Mouse (Mus musculus): Measurements from ENCODE around the gene Scd1. TPM values are rescaled to one million over a fixed set of nuclear protein-coding genes. Genes with fewer than 3 reads are reported as not detected.

Gene Scd1
- polyA plus RNA-seq, 1 experiment from 2014 or later = 3.1 TPM

DNA sequence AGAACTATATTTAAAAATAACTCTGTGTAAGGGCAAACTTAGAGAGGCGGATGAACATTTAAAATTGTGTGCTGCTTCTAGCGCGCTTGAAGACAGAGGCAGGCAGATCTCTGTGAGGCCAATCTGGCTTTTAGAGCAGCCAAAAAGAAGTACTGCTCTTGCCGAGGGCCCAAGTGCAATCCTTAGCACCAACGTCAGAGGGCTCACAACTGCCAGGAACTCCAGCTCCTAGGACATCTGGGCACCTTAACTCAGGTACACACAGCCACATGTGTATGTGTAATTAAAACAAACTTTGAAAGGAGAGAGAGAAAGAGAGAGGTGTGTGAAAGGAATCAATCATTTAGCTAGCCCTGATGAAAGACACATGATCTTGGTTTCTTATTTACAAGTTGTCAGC, 24.4 kb upstream of the Scd1 start:
- WGBS = 68% methylated on average over 5 of the region's 5 CpGs
- Histone ChIP-seq H3K9ac (no peak overlapping the region), H3K36me3 (ENCODE audit: insufficient read depth) (no peaks in the 10 kb centered on the region), H3K4me2 (no peak overlapping the region), H3K27me3 (ENCODE audit: insufficient read depth, low read length) (no peaks in the 10 kb centered on the region), H3K27ac (ENCODE audit: low read depth) (no peak overlapping the region), H3K4me1 (ENCODE audit: insufficient read depth) (no peaks in the 10 kb centered on the region), H3K9me3 (ENCODE audit: low read depth, low read length) (no peaks in the 10 kb centered on the region), H3K4me3 (ENCODE audit: low read depth, low read length) (no peak overlapping the region)
- no peak for ATAC-seq (ENCODE audit: insufficient read depth)
- no peak for TF ChIP-seq CTCF (IDR thresholded peaks at IDR 0.05; ENCODE audit: low read depth)
- DNase-seq = no peak

DNA sequence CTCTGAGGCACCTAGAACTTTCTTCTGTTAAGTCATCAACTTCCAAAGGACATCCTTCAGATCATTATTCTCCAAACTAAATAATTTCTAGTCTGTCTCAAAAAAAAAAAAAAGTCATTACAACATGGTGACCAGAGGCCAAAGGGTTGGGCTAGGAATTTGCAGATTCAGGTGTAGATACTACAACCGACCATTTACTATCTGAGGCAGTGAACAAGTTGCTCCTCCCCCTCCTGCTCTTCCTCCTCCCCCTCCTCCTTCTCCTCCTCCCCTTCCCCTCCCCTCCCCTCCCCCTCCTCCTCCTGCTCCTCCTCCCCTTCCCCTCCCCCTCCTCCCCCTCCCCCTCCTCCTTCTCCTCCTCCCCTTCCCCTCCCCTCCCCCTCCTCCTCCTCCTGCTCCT, 20.0 kb upstream of the Scd1 start:
- no peak for ATAC-seq (ENCODE audit: insufficient read depth)
- Histone ChIP-seq H3K4me3 (ENCODE audit: low read depth, low read length) (no peak overlapping the region), H3K27ac (ENCODE audit: low read depth) (no peak overlapping the region), H3K4me1 (ENCODE audit: insufficient read depth) (no peaks in the 10 kb centered on the region), H3K9me3 (ENCODE audit: low read depth, low read length) (no peaks in the 10 kb centered on the region), H3K4me2 (no peak overlapping the region), H3K27me3 (ENCODE audit: insufficient read depth, low read length) (no peaks in the 10 kb centered on the region), H3K9ac (no peak overlapping the region), H3K36me3 (ENCODE audit: insufficient read depth) (no peaks in the 10 kb centered on the region)
- DNase-seq = no peak
- no peak for TF ChIP-seq CTCF (IDR thresholded peaks at IDR 0.05; ENCODE audit: low read depth)
- WGBS = 68% methylated on average over 1 of the region's 1 CpGs

DNA sequence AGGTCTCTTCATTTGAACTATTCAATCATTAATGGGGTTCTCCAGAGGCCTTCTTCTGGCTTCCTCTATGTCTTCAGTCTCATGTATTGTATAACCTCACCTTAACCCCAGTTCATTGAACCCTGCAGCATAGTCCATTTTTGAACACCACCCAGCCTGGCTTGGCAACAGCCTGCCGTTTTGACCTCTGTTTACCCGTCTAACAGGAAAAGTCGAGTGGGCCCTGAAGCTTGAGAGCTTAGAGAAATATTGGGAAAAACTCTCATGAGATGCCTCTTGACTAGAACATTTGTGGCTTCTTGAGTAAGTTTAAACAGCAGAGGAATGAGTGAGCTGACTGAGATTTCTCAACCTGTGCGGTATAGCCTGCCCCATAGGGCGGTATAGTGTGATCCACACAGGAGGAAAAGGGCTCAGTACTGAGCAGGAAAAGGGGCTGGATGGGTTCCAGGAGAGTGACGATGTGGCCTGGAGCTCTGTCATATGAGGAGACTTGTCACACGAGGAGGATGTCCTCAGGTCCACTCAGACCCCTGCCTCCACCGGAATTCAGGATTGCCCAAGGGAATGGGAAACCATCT, 14.5 kb upstream of the Scd1 start:
- ATAC-seq (ENCODE audit: insufficient read depth) = no peak
- H3K9me3 ChIP-seq (ENCODE audit: low read depth, low read length) = no peaks in the 10 kb centered on the region
- H3K4me2 ChIP-seq = no peak overlapping the region
- no peak overlapping the region for H3K9ac ChIP-seq
- DNase-seq = peak; percentile 51
- H3K27me3 ChIP-seq (ENCODE audit: insufficient read depth, low read length) = no peaks in the 10 kb centered on the region
- no peaks in the 10 kb centered on the region for H3K36me3 ChIP-seq (ENCODE audit: insufficient read depth)
- no peak overlapping the region for H3K4me3 ChIP-seq (ENCODE audit: low read depth, low read length)
- 48% methylated on average over 8 of the region's 8 CpGs for WGBS
- no peak for TF ChIP-seq CTCF (IDR thresholded peaks at IDR 0.05; ENCODE audit: low read depth)
- no peaks in the 10 kb centered on the region for H3K4me1 ChIP-seq (ENCODE audit: insufficient read depth)
- H3K27ac ChIP-seq (ENCODE audit: low read depth) = no peak overlapping the region

DNA sequence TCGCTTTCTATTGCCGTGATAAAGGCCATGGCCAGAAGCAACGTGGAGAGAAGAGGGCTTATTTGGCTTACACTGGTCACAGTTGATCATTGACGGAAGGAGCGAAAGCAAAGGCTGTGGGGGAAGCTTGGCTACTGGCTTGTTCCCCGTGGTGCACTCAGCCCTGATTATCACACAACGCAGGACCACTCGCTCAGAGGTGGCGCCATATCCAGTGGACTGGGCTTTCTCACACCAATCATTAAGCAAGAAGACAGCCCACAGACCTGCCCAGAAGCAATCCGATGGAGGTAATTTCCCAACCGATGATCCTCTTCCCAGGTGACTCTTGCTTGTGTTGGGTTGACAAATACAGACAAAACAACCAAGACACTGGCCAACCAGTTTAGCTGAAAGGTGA, 11.9 kb upstream of the Scd1 start:
- WGBS = 47% methylated on average over 11 of the region's 11 CpGs
- Histone ChIP-seq H3K27ac (ENCODE audit: low read depth) (no peak overlapping the region), H3K4me2 (no peak overlapping the region), H3K4me3 (ENCODE audit: low read depth, low read length) (no peak overlapping the region), H3K27me3 (ENCODE audit: insufficient read depth, low read length) (no peaks in the 10 kb centered on the region), H3K9ac (no peak overlapping the region), H3K36me3 (ENCODE audit: insufficient read depth) (no peaks in the 10 kb centered on the region), H3K4me1 (ENCODE audit: insufficient read depth) (no peaks in the 10 kb centered on the region), H3K9me3 (ENCODE audit: low read depth, low read length) (no peaks in the 10 kb centered on the region)
- TF ChIP-seq CTCF (IDR thresholded peaks at IDR 0.05; ENCODE audit: low read depth) = no peak
- ATAC-seq (ENCODE audit: insufficient read depth) (no peak), DNase-seq (no peak)

DNA sequence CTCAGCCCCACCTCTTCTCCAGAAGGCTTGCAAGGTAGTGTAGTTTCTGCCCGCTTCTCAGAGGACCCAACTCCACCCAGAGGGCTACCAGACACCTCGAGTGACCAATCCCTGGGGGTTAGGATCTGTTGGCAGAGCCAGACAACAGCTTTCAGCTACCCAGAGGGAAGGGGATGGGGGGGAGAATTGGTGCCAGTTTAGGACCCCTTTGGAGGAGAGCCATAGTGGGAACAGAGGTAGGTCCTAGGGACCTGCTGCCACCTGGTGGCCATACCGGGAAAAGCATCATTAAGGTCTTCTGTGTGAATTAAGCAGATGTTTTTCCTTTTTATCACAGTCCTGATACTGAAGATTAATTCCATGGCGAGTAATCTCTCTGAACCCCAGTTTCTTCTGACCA, 11.3 kb upstream of the Scd1 start:
- TF ChIP-seq CTCF (IDR thresholded peaks at IDR 0.05; ENCODE audit: low read depth) = peak; percentile 94
- DNase-seq = peak; percentile 90
- no peak overlapping the region for H3K27ac ChIP-seq (ENCODE audit: low read depth)

DNA sequence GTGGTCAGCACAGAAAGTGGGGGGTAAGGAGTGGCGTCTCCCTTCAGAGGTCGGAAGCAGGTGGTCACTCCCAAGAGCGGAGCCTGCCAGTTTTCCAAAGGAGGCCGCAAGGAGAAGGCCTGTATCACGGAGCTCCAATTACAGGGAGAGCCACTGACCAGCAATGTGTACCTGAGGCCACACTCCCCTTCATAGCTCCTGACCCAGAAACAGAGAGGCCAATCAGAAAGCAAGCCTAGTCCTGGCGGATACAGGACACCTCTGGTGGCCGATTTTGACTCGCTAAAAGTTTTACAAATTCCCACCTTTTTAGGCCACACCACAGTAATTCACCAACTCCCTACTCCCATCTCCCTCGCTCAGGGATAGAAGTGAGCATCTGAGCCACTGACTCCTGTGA, 10.9 kb upstream of the Scd1 start:
- H3K9ac ChIP-seq = no peak overlapping the region
- no peak for TF ChIP-seq CTCF (IDR thresholded peaks at IDR 0.05; ENCODE audit: low read depth)
- 56% methylated on average over 9 of the region's 9 CpGs for WGBS

More for the DNA sequence above, 11.3 kb upstream of the Scd1 start:
- H3K9ac ChIP-seq = no peak overlapping the region
- H3K36me3 ChIP-seq (ENCODE audit: insufficient read depth) = no peaks in the 10 kb centered on the region
- H3K4me3 ChIP-seq (ENCODE audit: low read depth, low read length) = no peak overlapping the region
- H3K9me3 ChIP-seq (ENCODE audit: low read depth, low read length) = no peaks in the 10 kb centered on the region
- no peak overlapping the region for H3K4me2 ChIP-seq
- H3K27me3 ChIP-seq (ENCODE audit: insufficient read depth, low read length) = no peaks in the 10 kb centered on the region
- WGBS = 18% methylated on average over 4 of the region's 4 CpGs
- ATAC-seq (ENCODE audit: insufficient read depth) = no peak
- H3K4me1 ChIP-seq (ENCODE audit: insufficient read depth) = no peaks in the 10 kb centered on the region

DNA sequence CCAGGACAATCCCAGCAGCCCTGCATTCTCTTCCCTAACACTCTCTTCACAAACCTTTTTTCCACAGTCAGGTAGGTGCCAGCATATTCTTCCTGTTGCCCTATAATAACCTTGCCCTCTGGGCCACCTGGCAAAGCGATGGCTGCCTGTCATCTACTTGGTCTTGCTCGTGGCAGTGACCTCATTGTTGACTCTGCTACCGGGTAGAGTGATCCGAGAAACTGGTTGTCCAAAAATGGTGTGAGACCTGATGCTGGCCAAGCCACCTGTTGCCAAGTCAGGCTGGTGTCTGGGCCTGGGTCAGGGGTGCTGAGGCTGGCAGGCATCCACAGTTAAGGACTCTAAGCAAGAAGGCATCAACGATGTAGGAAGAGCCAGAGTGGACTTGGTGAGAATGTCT, 10.4 kb upstream of the Scd1 start:
- Histone ChIP-seq H3K4me2 (no peak overlapping the region), H3K27me3 (ENCODE audit: insufficient read depth, low read length) (no peaks in the 10 kb centered on the region), H3K4me1 (ENCODE audit: insufficient read depth) (no peaks in the 10 kb centered on the region), H3K4me3 (ENCODE audit: low read depth, low read length) (no peak overlapping the region), H3K9ac (no peak overlapping the region), H3K9me3 (ENCODE audit: low read depth, low read length) (no peaks in the 10 kb centered on the region), H3K27ac (ENCODE audit: low read depth) (no peak overlapping the region), H3K36me3 (ENCODE audit: insufficient read depth) (no peaks in the 10 kb centered on the region)
- WGBS = 61% methylated on average over 5 of the region's 5 CpGs
- no peak for TF ChIP-seq CTCF (IDR thresholded peaks at IDR 0.05; ENCODE audit: low read depth)
- no peak for ATAC-seq (ENCODE audit: insufficient read depth)
- DNase-seq = no peak

More for the DNA sequence above, 10.9 kb upstream of the Scd1 start:
- Histone ChIP-seq H3K9me3 (ENCODE audit: low read depth, low read length) (no peaks in the 10 kb centered on the region), H3K4me1 (ENCODE audit: insufficient read depth) (no peaks in the 10 kb centered on the region), H3K27ac (ENCODE audit: low read depth) (no peak overlapping the region), H3K4me2 (no peak overlapping the region), H3K36me3 (ENCODE audit: insufficient read depth) (no peaks in the 10 kb centered on the region), H3K4me3 (ENCODE audit: low read depth, low read length) (no peak overlapping the region), H3K27me3 (ENCODE audit: insufficient read depth, low read length) (no peaks in the 10 kb centered on the region)
- ATAC-seq (ENCODE audit: insufficient read depth) = no peak
- DNase-seq = no peak

DNA sequence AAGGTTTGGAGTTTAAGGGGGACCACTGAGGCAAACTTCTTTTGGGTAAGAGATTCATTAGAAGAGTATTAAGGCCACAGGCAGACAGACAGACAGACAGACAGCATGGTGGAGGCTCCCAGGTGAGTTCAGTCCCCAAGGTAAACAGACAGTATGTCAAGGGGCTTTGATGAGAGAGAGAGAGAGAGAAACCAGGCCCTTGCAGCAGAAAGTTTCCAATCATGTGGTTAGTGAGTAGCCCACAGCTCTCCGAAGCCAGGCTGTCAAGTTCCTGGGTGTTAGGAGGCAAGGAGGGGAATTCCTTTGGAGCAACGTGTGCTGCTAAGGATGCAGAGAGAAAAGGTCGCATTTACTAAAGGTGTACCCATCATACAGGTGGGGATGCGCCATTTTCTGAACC, 9.8 kb upstream of the Scd1 start:
- H3K4me3 ChIP-seq (ENCODE audit: low read depth, low read length) = no peak overlapping the region
- no peak for DNase-seq
- no peak for ATAC-seq (ENCODE audit: insufficient read depth)
- no peak overlapping the region for H3K27ac ChIP-seq (ENCODE audit: low read depth)
- no peaks in the 10 kb centered on the region for H3K27me3 ChIP-seq (ENCODE audit: insufficient read depth, low read length)
- 53% methylated on average over 4 of the region's 4 CpGs for WGBS
- H3K9ac ChIP-seq = no peak overlapping the region
- TF ChIP-seq CTCF (IDR thresholded peaks at IDR 0.05; ENCODE audit: low read depth) = no peak
- no peaks in the 10 kb centered on the region for H3K9me3 ChIP-seq (ENCODE audit: low read depth, low read length)
- H3K4me2 ChIP-seq = no peak overlapping the region
- no peaks in the 10 kb centered on the region for H3K4me1 ChIP-seq (ENCODE audit: insufficient read depth)
- H3K36me3 ChIP-seq (ENCODE audit: insufficient read depth) = no peaks in the 10 kb centered on the region
